Mouse (Mus musculus) thymus, adult 2 months (tissue): ENCODE results near the gene Rnf6. TPM values are rescaled to one million over a fixed set of nuclear protein-coding genes. Genes with fewer than 3 reads are reported as not detected.

Source experiments
- DNase-seq: peaks from one replicate; pipeline ENCODE4 v3.0.0; 2021
- H3K27ac ChIP-seq: fragments of 200-500 bp; 2 replicates; pipeline ENCODE4 v1.5.1; 2012; ENCODE audit warnings: low read length, control low read depth; ENCODE audit not compliant: control insufficient read depth, insufficient read depth
- H3K27me3 ChIP-seq: fragments of 200-500 bp; 2 replicates; pipeline ENCODE4 v1.6.1; 2012; ENCODE audit warnings: mild to moderate bottlenecking, low read length, moderate library complexity, mixed read lengths; ENCODE audit not compliant: control insufficient read depth, insufficient read depth
- H3K36me3 ChIP-seq: fragments of 200-500 bp; 2 replicates; pipeline ENCODE4 v1.6.1; 2012; ENCODE audit warnings: mild to moderate bottlenecking, low read length, moderate library complexity; ENCODE audit not compliant: control insufficient read depth, insufficient read depth
- H3K4me1 ChIP-seq: fragments of 200-500 bp; replicated peaks from 2 replicates; pipeline ENCODE4 v1.6.1; 2012; ENCODE audit warnings: low read length; ENCODE audit not compliant: control insufficient read depth, insufficient read depth
- H3K4me3 ChIP-seq: fragments of 200-500 bp; 2 replicates; pipeline ENCODE4 v1.5.1; 2012; ENCODE audit warnings: mild to moderate bottlenecking, low read length, control low read depth, moderate library complexity; ENCODE audit not compliant: control insufficient read depth, insufficient read depth
- CTCF ChIP-seq: fragments of 200-500 bp; IDR thresholded peaks from 2 replicates; pipeline ENCODE4 v1.5.1; 2012; ENCODE audit warnings: mild to moderate bottlenecking, control low read depth, low read length, moderate library complexity, borderline replicate concordance; ENCODE audit not compliant: control insufficient read depth, poor library complexity, insufficient read depth; ENCODE audit errors: extremely low read depth
- POLR2A ChIP-seq: fragments of 200-500 bp; IDR thresholded peaks from 2 replicates; pipeline ENCODE4 v1.6.1; 2012; ENCODE audit warnings: mild to moderate bottlenecking, low read length, control low read depth, moderate library complexity; ENCODE audit not compliant: control insufficient read depth, poor library complexity, insufficient read depth; ENCODE audit errors: extremely low read depth
- WGBS: fragments of 180-500 bp; shearing (Covaris S2); methylation state at CpG from one replicate; pipeline ENCODE4 v1.1.7; 2018; 5-methylcytosine and 5-hydroxymethylcytosine counted together
- polyA plus RNA-seq: library from polyadenylated mRNA; depleted of rRNA; stranded (reverse); fragments of >200 nt; gene quantifications from 2 replicates; pipeline ENCODE4 v1.2.3, GENCODE M21; 2012

The Rnf6 gene
- polyA plus RNA-seq, 1 experiment, result 28.9 TPM

- Histone ChIP-seq H3K27ac (no peak overlapping the region), H3K4me1 (no peaks in the 10 kb centered on the region), H3K4me3 (no peak overlapping the region), H3K36me3 (no peaks in the 10 kb centered on the region), H3K27me3 (no peaks in the 10 kb centered on the region)
- 93% methylated on average over 5 of the region's 5 CpGs for WGBS
- no peak for DNase-seq
- TF ChIP-seq CTCF, result no peak
- no peak for TF ChIP-seq POLR2A
These were observed 30.5 kb upstream of the Rnf6 start for GRCm38 (mm10) chr5:146251663-146252429.

GRCm38 (mm10) chr5:146250369-146251075, 29.2 kb upstream of the Rnf6 start:
- Histone ChIP-seq H3K4me3 (no peak overlapping the region), H3K36me3 (no peaks in the 10 kb centered on the region), H3K4me1 (no peaks in the 10 kb centered on the region), H3K27me3 (no peaks in the 10 kb centered on the region), H3K27ac (no peak overlapping the region)
- no peak for DNase-seq
- TF ChIP-seq POLR2A, result no peak
- WGBS, result 97% methylated on average over 12 of the region's 12 CpGs

GRCm38 (mm10) chr5:146248746-146249145, 27.4 kb upstream of the Rnf6 start:
- no peak for DNase-seq
- Histone ChIP-seq H3K4me1 (peaks cover 3% of the 10 kb centered on the region; the same call in 1 of the 2 replicates), H3K4me3 (no peak overlapping the region)

GRCm38 (mm10) chr5:146247709-146248108, 26.4 kb upstream of the Rnf6 start:
- DNase-seq, result no peak

More at GRCm38 (mm10) chr5:146248746-146249145, 27.4 kb upstream of the Rnf6 start:
- TF ChIP-seq CTCF (no peak), POLR2A (no peak)
- Histone ChIP-seq H3K27ac (no peak overlapping the region), H3K27me3 (no peaks in the 10 kb centered on the region), H3K36me3 (no peaks in the 10 kb centered on the region)
- WGBS, result 96% methylated on average over 10 of the region's 10 CpGs

GRCm38 (mm10) chr5:146246386-146246785, 25.0 kb upstream of the Rnf6 start:
- H3K4me1 ChIP-seq, result peaks cover 3% of the 10 kb centered on the region; the same call in 1 of the 2 replicates
- no peak overlapping the region for H3K27ac ChIP-seq
- H3K27me3 ChIP-seq, result no peaks in the 10 kb centered on the region
- no peak for DNase-seq
- 97% methylated on average over 1 of the region's 1 CpGs for WGBS
- no peak overlapping the region for H3K4me3 ChIP-seq
- no peaks in the 10 kb centered on the region for H3K36me3 ChIP-seq
- TF ChIP-seq POLR2A, result no peak
- TF ChIP-seq CTCF, result no peak

More at GRCm38 (mm10) chr5:146247709-146248108, 26.4 kb upstream of the Rnf6 start:
- 82% methylated on average over 5 of the region's 5 CpGs for WGBS
- H3K27me3 ChIP-seq, result no peaks in the 10 kb centered on the region
- no peaks in the 10 kb centered on the region for H3K36me3 ChIP-seq
- TF ChIP-seq CTCF (no peak), POLR2A (no peak)
- no peak overlapping the region for H3K27ac ChIP-seq
- H3K4me1 ChIP-seq, result peaks cover 3% of the 10 kb centered on the region; the same call in 1 of the 2 replicates
- H3K4me3 ChIP-seq, result no peak overlapping the region

GRCm38 (mm10) chr5:146245646-146246370, 24.5 kb upstream of the Rnf6 start:
- no peak for DNase-seq
- Histone ChIP-seq H3K36me3 (no peaks in the 10 kb centered on the region), H3K27ac (no peak overlapping the region), H3K27me3 (no peaks in the 10 kb centered on the region), H3K4me3 (no peak overlapping the region), H3K4me1 (peaks cover 3% of the 10 kb centered on the region; the same call in 1 of the 2 replicates)
- TF ChIP-seq CTCF (no peak), POLR2A (no peak)
- WGBS, result 80% methylated on average over 7 of the region's 7 CpGs
